Mouse (Mus musculus): Measurements from ENCODE around the gene Bmp3.

- TF ChIP-seq CTCF (IDR thresholded peaks at IDR 0.05; ENCODE audit: low read depth, low read length) (no peak), GATA1 (IDR thresholded peaks at IDR 0.05; ENCODE audit: borderline replicate concordance, low read length) (no peak), TAL1 (conservative IDR thresholded peaks at IDR 0.05; ENCODE audit: low read depth, low read length) (no peak)
Measured at GRCm38 (mm10) chr5:98902339-98902738, 48.1 kb downstream of the Bmp3 start.

Measured in G1E (cell line).